Mouse (Mus musculus): ENCODE results near the gene Cdhr4. TPM values are rescaled to one million over a fixed set of nuclear protein-coding genes. Genes with fewer than 3 reads are reported as not detected.
A peak's percentile ranks its signal among the peaks of the same experiment; 100 is the strongest.

Gene Cdhr4
- polyA plus RNA-seq, 1 experiment from 2014 or later = 5.6 TPM

GRCm38 (mm10) chr9:107968531-107968930, 23.8 kb upstream of the Cdhr4 start:
- WGBS = 86% methylated on average over 7 of the region's 7 CpGs
- no peaks in the 10 kb centered on the region for H3K27me3 ChIP-seq (replicated peaks; ENCODE audit: control insufficient read depth, insufficient read depth, low read length)
- no peak overlapping the region for H3K4me3 ChIP-seq (ENCODE audit: low read depth, low read length)
- H3K4me2 ChIP-seq = no peak overlapping the region
- DNase-seq (ENCODE audit: low spot score) (no peak), ATAC-seq (replicated peaks; ENCODE audit: low FRiP score) (no peak)
- H3K9ac ChIP-seq (ENCODE audit: low read depth, low read length) = no peak overlapping the region
- no peaks in the 10 kb centered on the region for H3K9me3 ChIP-seq (ENCODE audit: control insufficient read depth, low read length)
- peaks cover 11% of the 10 kb centered on the region; the same call in 1 of the 2 replicates for H3K36me3 ChIP-seq (ENCODE audit: control insufficient read depth, insufficient read depth, low read length)
- H3K4me1 ChIP-seq (replicated peaks; ENCODE audit: control insufficient read depth, insufficient read depth, low read length) = peaks cover 35% of the 10 kb centered on the region
- no peak overlapping the region for H3K27ac ChIP-seq (ENCODE audit: low read depth, low read length)

GRCm38 (mm10) chr9:107970311-107970710, 22.0 kb upstream of the Cdhr4 start:
- no peak overlapping the region for H3K9ac ChIP-seq (ENCODE audit: low read depth, low read length)
- peak overlapping the region; percentile 95; the same call in 1 of the 2 replicates for H3K27ac ChIP-seq (ENCODE audit: low read depth, low read length)
- H3K27me3 ChIP-seq (replicated peaks; ENCODE audit: control insufficient read depth, insufficient read depth, low read length) = no peaks in the 10 kb centered on the region
- no peak overlapping the region for H3K4me3 ChIP-seq (ENCODE audit: low read depth, low read length)
- H3K4me2 ChIP-seq = no peak overlapping the region
- no peaks in the 10 kb centered on the region for H3K9me3 ChIP-seq (ENCODE audit: control insufficient read depth, low read length)
- DNase-seq (ENCODE audit: low spot score) = no peak
- peaks cover 11% of the 10 kb centered on the region; the same call in 1 of the 2 replicates for H3K36me3 ChIP-seq (ENCODE audit: control insufficient read depth, insufficient read depth, low read length)
- 88% methylated on average over 5 of the region's 5 CpGs for WGBS
- H3K4me1 ChIP-seq (replicated peaks; ENCODE audit: control insufficient read depth, insufficient read depth, low read length) = peaks cover 41% of the 10 kb centered on the region
- no peak for ATAC-seq (replicated peaks; ENCODE audit: low FRiP score)

- H3K9ac ChIP-seq (ENCODE audit: low read depth, low read length) = peak overlapping the region; percentile 52
- H3K9me3 ChIP-seq (ENCODE audit: control insufficient read depth, low read length) = no peaks in the 10 kb centered on the region
- H3K27ac ChIP-seq (ENCODE audit: low read depth, low read length) = peak overlapping the region; percentile 95
- H3K4me3 ChIP-seq (ENCODE audit: low read depth, low read length) = 0 out of 2 replicates have a peak overlapping the region, but pooled peaks have one; percentile 21
- peak; percentile 68 for DNase-seq (ENCODE audit: low spot score)
- WGBS = 33% methylated on average over 8 of the region's 8 CpGs
- no peaks in the 10 kb centered on the region for H3K27me3 ChIP-seq (replicated peaks; ENCODE audit: control insufficient read depth, insufficient read depth, low read length)
- H3K4me1 ChIP-seq (replicated peaks; ENCODE audit: control insufficient read depth, insufficient read depth, low read length) = peaks cover 52% of the 10 kb centered on the region
- peaks cover 11% of the 10 kb centered on the region; the same call in 1 of the 2 replicates for H3K36me3 ChIP-seq (ENCODE audit: control insufficient read depth, insufficient read depth, low read length)
- ATAC-seq (replicated peaks; ENCODE audit: low FRiP score) = peak; percentile 83
- peak overlapping the region; percentile 49 for H3K4me2 ChIP-seq
Observed at GRCm38 (mm10) chr9:107971690-107972541, 20.4 kb upstream of the Cdhr4 start.

GRCm38 (mm10) chr9:107974491-107975171, 17.7 kb upstream of the Cdhr4 start:
- ATAC-seq (replicated peaks; ENCODE audit: low FRiP score) = peak; percentile 79
- H3K4me1 ChIP-seq (replicated peaks; ENCODE audit: control insufficient read depth, insufficient read depth, low read length) = peaks cover 57% of the 10 kb centered on the region
- DNase-seq (ENCODE audit: low spot score) = peak; percentile 53
- H3K27me3 ChIP-seq (replicated peaks; ENCODE audit: control insufficient read depth, insufficient read depth, low read length) = no peaks in the 10 kb centered on the region
- H3K4me3 ChIP-seq (ENCODE audit: low read depth, low read length) = peak overlapping the region; percentile 60
- H3K9ac ChIP-seq (ENCODE audit: low read depth, low read length) = peak overlapping the region; percentile 77; the same call in 1 of the 2 replicates
- H3K4me2 ChIP-seq = peak overlapping the region; percentile 96
- H3K27ac ChIP-seq (ENCODE audit: low read depth, low read length) = peak overlapping the region; percentile 95
- WGBS = 37% methylated on average over 10 of the region's 10 CpGs
- peaks cover 10% of the 10 kb centered on the region for H3K36me3 ChIP-seq (ENCODE audit: control insufficient read depth, insufficient read depth, low read length)
- H3K9me3 ChIP-seq (ENCODE audit: control insufficient read depth, low read length) = no peaks in the 10 kb centered on the region

- ATAC-seq (replicated peaks; ENCODE audit: low FRiP score) (peak; percentile 84), DNase-seq (ENCODE audit: low spot score) (peak; percentile 55)
- H3K4me3 ChIP-seq (ENCODE audit: low read depth, low read length) = peak within 1 kb of the TSS; percentile 60
Observed at GRCm38 (mm10) chr9:107975399-107976386, 16.6 kb upstream of the Cdhr4 start, which contains the start of gene Uba7. Uba7 (plus strand) TSS chr9:107975505.

GRCm38 (mm10) chr9:107978815-107979214, 13.5 kb upstream of the Cdhr4 start:
- Histone ChIP-seq H3K4me1 (replicated peaks; ENCODE audit: control insufficient read depth, insufficient read depth, low read length) (peaks cover 65% of the 10 kb centered on the region), H3K4me3 (ENCODE audit: low read depth, low read length) (no peak overlapping the region), H3K9ac (ENCODE audit: low read depth, low read length) (no peak overlapping the region), H3K9me3 (ENCODE audit: control insufficient read depth, low read length) (no peaks in the 10 kb centered on the region), H3K4me2 (no peak overlapping the region), H3K27ac (ENCODE audit: low read depth, low read length) (0 out of 2 replicates have a peak overlapping the region, but pooled peaks have one; percentile 17), H3K27me3 (replicated peaks; ENCODE audit: control insufficient read depth, insufficient read depth, low read length) (no peaks in the 10 kb centered on the region), H3K36me3 (ENCODE audit: control insufficient read depth, insufficient read depth, low read length) (peaks cover 17% of the 10 kb centered on the region)
- DNase-seq (ENCODE audit: low spot score) = no peak
- WGBS = 92% methylated on average over 12 of the region's 12 CpGs
- ATAC-seq (replicated peaks; ENCODE audit: low FRiP score) = no peak

More at GRCm38 (mm10) chr9:107975399-107976386, 16.6 kb upstream of the Cdhr4 start, which contains the start of gene Uba7:
- peak within 1 kb of the TSS; percentile 95 for H3K27ac ChIP-seq (ENCODE audit: low read depth, low read length)
- H3K9ac ChIP-seq (ENCODE audit: low read depth, low read length) = peak within 1 kb of the TSS; percentile 77
- H3K4me2 ChIP-seq = peak within 1 kb of the TSS; percentile 96
- H3K9me3 ChIP-seq (ENCODE audit: control insufficient read depth, low read length) = no peaks in the 10 kb centered on the region
- H3K27me3 ChIP-seq (replicated peaks; ENCODE audit: control insufficient read depth, insufficient read depth, low read length) = no peaks in the 10 kb centered on the region
- peaks cover 12% of the 10 kb centered on the region for H3K36me3 ChIP-seq (ENCODE audit: control insufficient read depth, insufficient read depth, low read length)
- H3K4me1 ChIP-seq (replicated peaks; ENCODE audit: control insufficient read depth, insufficient read depth, low read length) = peaks cover 64% of the 10 kb centered on the region
- 53% methylated on average over 12 of the region's 12 CpGs for WGBS

GRCm38 (mm10) chr9:107981684-107982605, 10.4 kb upstream of the Cdhr4 start:
- Histone ChIP-seq H3K4me2 (peak overlapping the region; percentile 89), H3K9me3 (ENCODE audit: control insufficient read depth, low read length) (no peaks in the 10 kb centered on the region), H3K36me3 (ENCODE audit: control insufficient read depth, insufficient read depth, low read length) (peaks cover 17% of the 10 kb centered on the region), H3K27me3 (replicated peaks; ENCODE audit: control insufficient read depth, insufficient read depth, low read length) (no peaks in the 10 kb centered on the region), H3K9ac (ENCODE audit: low read depth, low read length) (peak overlapping the region; percentile 90), H3K4me3 (ENCODE audit: low read depth, low read length) (peak overlapping the region; percentile 83), H3K27ac (ENCODE audit: low read depth, low read length) (peak overlapping the region; percentile 97), H3K4me1 (replicated peaks; ENCODE audit: control insufficient read depth, insufficient read depth, low read length) (peaks cover 54% of the 10 kb centered on the region)
- ATAC-seq (replicated peaks; ENCODE audit: low FRiP score) (no peak), DNase-seq (ENCODE audit: low spot score) (peak; percentile 63)
- WGBS = 23% methylated on average over 7 of the region's 7 CpGs
